Mouse (Mus musculus): ENCODE measurements around the gene Stk25. TPM values are rescaled to one million over a fixed set of nuclear protein-coding genes. Genes with fewer than 3 reads are reported as not detected.
"Not testable (repeated sequence)": the region's sequence is repeated elsewhere in the genome, so short reads cannot be mapped to it uniquely, and the experiment has no call there.

Gene Stk25
- 154 and 164 TPM in 2 replicates for polyA plus RNA-seq (2014; fragmentation: Nextera tagmentation; extraction: Ambion mirVana)

- not testable (repeated sequence) for H3K9ac ChIP-seq (ENCODE audit: low read length); H3K4me1 ChIP-seq (ENCODE audit: control insufficient read depth in 2 of 2, insufficient read depth in 2 of 2, low read length in 2 of 2); H3K27ac ChIP-seq (replicated peaks in 1 of 2; ENCODE audit: control insufficient read depth in 1 of 2, insufficient read depth in 1 of 2, low read depth in 2 of 2, low read length in 2 of 2); H3K36me3 ChIP-seq (ENCODE audit: control insufficient read depth, insufficient read depth, low read length); H3K4me2 ChIP-seq (ENCODE audit: low read length); H3K9me3 ChIP-seq (ENCODE audit: control insufficient read depth, low read length); ATAC-seq (ENCODE audit: insufficient number of reproducible peaks, insufficient read depth, low FRiP score, low read depth); H3K27me3 ChIP-seq (ENCODE audit: control insufficient read depth, insufficient read depth, low read length); H3K4me3 ChIP-seq (ENCODE audit: control insufficient read depth in 1 of 2, insufficient read depth in 1 of 2, low read depth in 1 of 2, low read length in 2 of 2)
Measured at GRCm38 (mm10) chr1:93658559-93658958, at the start of gene Stk25. TSS of gene Stk25 (minus strand) at chr1:93658659.

DNA sequence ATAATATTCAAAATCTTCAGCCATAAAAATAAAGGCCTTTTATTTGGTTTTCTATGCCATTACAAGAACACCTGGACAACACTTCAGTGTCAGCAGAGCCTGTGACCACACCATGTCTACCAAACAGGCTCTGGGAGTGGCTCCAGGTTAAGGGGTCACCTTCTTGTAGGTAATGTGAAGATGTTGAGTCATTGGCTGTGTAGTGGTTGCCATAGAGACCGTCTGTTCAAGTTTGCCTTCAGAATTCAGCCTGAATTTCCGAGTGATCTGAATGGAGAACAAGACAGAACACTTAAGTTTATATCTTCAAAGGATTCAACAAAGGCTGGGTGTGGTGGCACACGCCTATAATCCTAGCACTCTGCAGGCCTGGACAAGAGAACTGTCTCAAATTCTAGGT lies 46.9 kb upstream of the Stk25 start:
- Histone ChIP-seq H3K9me3 (ENCODE audit: control insufficient read depth, low read length) (no peaks in the 10 kb centered on the region), H3K4me2 (ENCODE audit: low read length) (no peak overlapping the region), H3K9ac (ENCODE audit: low read length) (no peak overlapping the region), H3K36me3 (ENCODE audit: control insufficient read depth, insufficient read depth, low read length) (peaks cover 37% of the 10 kb centered on the region), H3K4me3 (ENCODE audit: control insufficient read depth in 1 of 2, insufficient read depth in 1 of 2, low read depth in 1 of 2, low read length in 2 of 2) (no peak overlapping the region), H3K27me3 (ENCODE audit: control insufficient read depth, insufficient read depth, low read length) (no peaks in the 10 kb centered on the region), H3K4me1 (ENCODE audit: control insufficient read depth in 2 of 2, insufficient read depth in 2 of 2, low read length in 2 of 2) (no peaks in the 10 kb centered on the region), H3K27ac (replicated peaks in 1 of 2; ENCODE audit: control insufficient read depth in 1 of 2, insufficient read depth in 1 of 2, low read depth in 2 of 2, low read length in 2 of 2) (no peak overlapping the region)
- WGBS: 65% methylated on average over 3 of the region's 3 CpGs
- no peak for ATAC-seq (ENCODE audit: insufficient number of reproducible peaks, insufficient read depth, low FRiP score, low read depth)

DNA sequence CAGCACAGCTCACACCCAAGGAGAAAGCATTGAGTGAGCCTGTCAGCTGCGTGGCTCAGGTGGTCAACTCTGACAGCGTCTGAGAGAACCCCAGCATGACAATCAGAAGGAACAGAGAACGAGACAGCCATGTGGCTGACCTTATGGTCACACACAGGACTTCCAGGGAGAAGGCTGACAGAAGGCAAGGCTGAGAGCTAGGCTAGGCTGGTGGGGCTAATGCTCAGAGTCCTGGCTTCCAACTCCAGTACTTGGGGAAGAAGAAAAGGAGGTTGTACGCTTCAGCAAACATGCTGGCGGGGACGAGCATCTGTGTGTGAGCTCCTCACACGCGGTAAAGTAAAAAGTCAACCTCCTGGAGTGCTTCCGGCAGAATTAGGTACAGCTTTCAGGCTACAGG lies 45.9 kb upstream of the Stk25 start:
- no peaks in the 10 kb centered on the region for H3K27me3 ChIP-seq (ENCODE audit: control insufficient read depth, insufficient read depth, low read length)
- H3K4me1 ChIP-seq (ENCODE audit: control insufficient read depth in 2 of 2, insufficient read depth in 2 of 2, low read length in 2 of 2): no peaks in the 10 kb centered on the region
- ATAC-seq (ENCODE audit: insufficient number of reproducible peaks, insufficient read depth, low FRiP score, low read depth): no peak
- no peak overlapping the region for H3K27ac ChIP-seq (replicated peaks in 1 of 2; ENCODE audit: control insufficient read depth in 1 of 2, insufficient read depth in 1 of 2, low read depth in 2 of 2, low read length in 2 of 2)
- H3K36me3 ChIP-seq (ENCODE audit: control insufficient read depth, insufficient read depth, low read length): peaks cover 37% of the 10 kb centered on the region
- H3K9ac ChIP-seq (ENCODE audit: low read length): no peak overlapping the region
- H3K4me2 ChIP-seq (ENCODE audit: low read length): no peak overlapping the region
- H3K9me3 ChIP-seq (ENCODE audit: control insufficient read depth, low read length): no peaks in the 10 kb centered on the region
- H3K4me3 ChIP-seq (ENCODE audit: control insufficient read depth in 1 of 2, insufficient read depth in 1 of 2, low read depth in 1 of 2, low read length in 2 of 2): no peak overlapping the region
- WGBS: 82% methylated on average over 9 of the region's 9 CpGs

DNA sequence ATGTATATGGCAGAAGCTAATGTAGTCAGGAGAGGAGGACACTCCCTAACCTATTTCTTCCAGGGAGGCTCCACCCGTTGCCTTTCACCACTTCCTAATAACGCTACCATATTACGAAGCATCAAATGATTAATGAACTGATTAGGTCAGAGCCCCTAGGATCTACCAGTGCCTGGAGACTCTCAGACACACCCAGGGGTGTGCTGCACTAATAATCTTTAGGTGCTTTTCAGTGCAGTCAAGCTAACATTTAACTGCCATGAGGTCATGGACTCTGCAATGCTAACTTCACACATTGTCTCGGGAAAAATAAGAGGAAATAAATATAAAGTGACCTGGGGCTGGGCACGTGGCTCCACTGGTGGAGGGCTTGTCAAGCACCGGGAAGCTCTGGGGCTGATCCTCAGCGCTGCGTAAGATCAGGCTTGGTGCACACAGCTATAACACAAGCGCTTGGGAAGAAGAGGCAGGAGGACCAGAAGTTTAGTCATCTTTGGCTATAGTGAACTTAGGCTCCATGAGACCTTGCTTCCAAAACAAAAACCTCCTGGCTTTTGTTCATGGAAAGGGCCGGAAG lies 45.1 kb upstream of the Stk25 start:
- H3K27me3 ChIP-seq (ENCODE audit: control insufficient read depth, insufficient read depth, low read length): no peaks in the 10 kb centered on the region
- H3K9me3 ChIP-seq (ENCODE audit: control insufficient read depth, low read length): no peaks in the 10 kb centered on the region
- no peak overlapping the region for H3K4me2 ChIP-seq (ENCODE audit: low read length)
- H3K36me3 ChIP-seq (ENCODE audit: control insufficient read depth, insufficient read depth, low read length): peaks cover 35% of the 10 kb centered on the region
- no peaks in the 10 kb centered on the region for H3K4me1 ChIP-seq (ENCODE audit: control insufficient read depth in 2 of 2, insufficient read depth in 2 of 2, low read length in 2 of 2)
- H3K4me3 ChIP-seq (ENCODE audit: control insufficient read depth in 1 of 2, insufficient read depth in 1 of 2, low read depth in 1 of 2, low read length in 2 of 2): no peak overlapping the region
- no peak overlapping the region for H3K9ac ChIP-seq (ENCODE audit: low read length)
- ATAC-seq (ENCODE audit: insufficient number of reproducible peaks, insufficient read depth, low FRiP score, low read depth): no peak
- H3K27ac ChIP-seq (replicated peaks in 1 of 2; ENCODE audit: control insufficient read depth in 1 of 2, insufficient read depth in 1 of 2, low read depth in 2 of 2, low read length in 2 of 2): no peak overlapping the region
- 90% methylated on average over 10 of the region's 10 CpGs for WGBS

GRCm38 (mm10) chr1:93702106-93702505 lies 43.6 kb upstream of the Stk25 start:
- Histone ChIP-seq H3K9me3 (ENCODE audit: control insufficient read depth, low read length) (no peaks in the 10 kb centered on the region), H3K36me3 (ENCODE audit: control insufficient read depth, insufficient read depth, low read length) (peaks cover 33% of the 10 kb centered on the region), H3K9ac (ENCODE audit: low read length) (no peak overlapping the region), H3K4me2 (ENCODE audit: low read length) (no peak overlapping the region), H3K4me3 (ENCODE audit: control insufficient read depth in 1 of 2, insufficient read depth in 1 of 2, low read depth in 1 of 2, low read length in 2 of 2) (no peak overlapping the region), H3K27ac (replicated peaks in 1 of 2; ENCODE audit: control insufficient read depth in 1 of 2, insufficient read depth in 1 of 2, low read depth in 2 of 2, low read length in 2 of 2) (no peak overlapping the region), H3K4me1 (ENCODE audit: control insufficient read depth in 2 of 2, insufficient read depth in 2 of 2, low read length in 2 of 2) (peaks cover 6 to 7% of the 10 kb centered on the region in 2 experiments; a peak in 3 of 4 replicates), H3K27me3 (ENCODE audit: control insufficient read depth, insufficient read depth, low read length) (no peaks in the 10 kb centered on the region)
- no peak for ATAC-seq (ENCODE audit: insufficient number of reproducible peaks, insufficient read depth, low FRiP score, low read depth)
- WGBS: 52% methylated on average over 1 of the region's 1 CpGs

DNA sequence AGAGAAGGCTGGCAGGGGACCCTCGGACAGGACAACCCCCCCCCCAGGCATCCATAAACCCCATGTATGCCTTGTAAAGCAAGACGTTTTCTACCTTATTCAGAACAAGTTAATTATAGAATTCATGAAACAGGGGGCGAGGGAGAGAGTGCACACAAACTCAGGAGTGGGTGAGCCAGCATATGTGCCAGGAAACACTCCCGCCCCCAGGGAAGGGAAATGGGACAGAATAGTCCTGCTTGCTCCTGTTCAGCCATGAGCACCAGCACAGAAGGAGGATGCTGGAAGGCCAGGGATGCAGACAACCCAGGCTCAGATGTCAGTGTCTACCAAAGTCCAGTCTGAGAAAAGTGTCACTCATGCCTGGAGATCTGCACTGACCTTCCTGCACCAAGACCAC lies 40.7 kb upstream of the Stk25 start:
- Histone ChIP-seq H3K4me1 (ENCODE audit: control insufficient read depth in 2 of 2, insufficient read depth in 2 of 2, low read length in 2 of 2) (peaks cover 12 to 25% of the 10 kb centered on the region in 2 experiments), H3K9ac (ENCODE audit: low read length) (no peak overlapping the region), H3K36me3 (ENCODE audit: control insufficient read depth, insufficient read depth, low read length) (peaks cover 21% of the 10 kb centered on the region), H3K4me3 (ENCODE audit: control insufficient read depth in 1 of 2, insufficient read depth in 1 of 2, low read depth in 1 of 2, low read length in 2 of 2) (no peak overlapping the region), H3K27ac (replicated peaks in 1 of 2; ENCODE audit: control insufficient read depth in 1 of 2, insufficient read depth in 1 of 2, low read depth in 2 of 2, low read length in 2 of 2) (no peak overlapping the region), H3K4me2 (ENCODE audit: low read length) (no peak overlapping the region), H3K9me3 (ENCODE audit: control insufficient read depth, low read length) (no peaks in the 10 kb centered on the region), H3K27me3 (ENCODE audit: control insufficient read depth, insufficient read depth, low read length) (no peaks in the 10 kb centered on the region)
- ATAC-seq (ENCODE audit: insufficient number of reproducible peaks, insufficient read depth, low FRiP score, low read depth): no peak
- WGBS: 81% methylated on average over 4 of the region's 4 CpGs

- no peaks in the 10 kb centered on the region for H3K9me3 ChIP-seq (ENCODE audit: control insufficient read depth, low read length)
- no peak overlapping the region for H3K4me3 ChIP-seq (ENCODE audit: control insufficient read depth in 1 of 2, insufficient read depth in 1 of 2, low read depth in 1 of 2, low read length in 2 of 2)
- H3K4me2 ChIP-seq (ENCODE audit: low read length): no peak overlapping the region
- H3K27me3 ChIP-seq (ENCODE audit: control insufficient read depth, insufficient read depth, low read length): no peaks in the 10 kb centered on the region
- H3K36me3 ChIP-seq (ENCODE audit: control insufficient read depth, insufficient read depth, low read length): peaks cover 9% of the 10 kb centered on the region; the same call in 1 of the 2 replicates
- H3K27ac ChIP-seq (replicated peaks in 1 of 2; ENCODE audit: control insufficient read depth in 1 of 2, insufficient read depth in 1 of 2, low read depth in 2 of 2, low read length in 2 of 2): peak overlapping the region; percentile 17 to 71; a peak in 3 of 4 replicates
- no peak overlapping the region; the same call in 1 of the 2 replicates for H3K9ac ChIP-seq (ENCODE audit: low read length)
- ATAC-seq (ENCODE audit: insufficient number of reproducible peaks, insufficient read depth, low FRiP score, low read depth): no peak
- WGBS: 36% methylated on average over 3 of the region's 3 CpGs
- H3K4me1 ChIP-seq (ENCODE audit: control insufficient read depth in 2 of 2, insufficient read depth in 2 of 2, low read length in 2 of 2): peaks cover 12 to 28% of the 10 kb centered on the region in 2 experiments
Measured at GRCm38 (mm10) chr1:93697317-93697716, 38.9 kb upstream of the Stk25 start.

- H3K36me3 ChIP-seq (ENCODE audit: control insufficient read depth, insufficient read depth, low read length): peaks cover 29% of the 10 kb centered on the region
- H3K9me3 ChIP-seq (ENCODE audit: control insufficient read depth, low read length): no peaks in the 10 kb centered on the region
- no peaks in the 10 kb centered on the region for H3K27me3 ChIP-seq (ENCODE audit: control insufficient read depth, insufficient read depth, low read length)
- H3K9ac ChIP-seq (ENCODE audit: low read length): no peak overlapping the region
- H3K4me1 ChIP-seq (ENCODE audit: control insufficient read depth in 2 of 2, insufficient read depth in 2 of 2, low read length in 2 of 2): peaks cover 12 to 28% of the 10 kb centered on the region in 2 experiments
- H3K4me3 ChIP-seq (ENCODE audit: control insufficient read depth in 1 of 2, insufficient read depth in 1 of 2, low read depth in 1 of 2, low read length in 2 of 2): no peak overlapping the region
- ATAC-seq (ENCODE audit: insufficient number of reproducible peaks, insufficient read depth, low FRiP score, low read depth): no peak; the same call in 1 of the 2 replicates
- H3K4me2 ChIP-seq (ENCODE audit: low read length): no peak overlapping the region
- H3K27ac ChIP-seq (replicated peaks in 1 of 2; ENCODE audit: control insufficient read depth in 1 of 2, insufficient read depth in 1 of 2, low read depth in 2 of 2, low read length in 2 of 2): peak overlapping the region; percentile 20 to 64
- WGBS: 46% methylated on average over 6 of the region's 6 CpGs
Measured at GRCm38 (mm10) chr1:93694966-93695365, 36.5 kb upstream of the Stk25 start.

All from heart, embryonic 14.5 days (tissue).